Mouse (Mus musculus): ENCODE results near the gene Best1. TPM values are rescaled to one million over a fixed set of nuclear protein-coding genes. Genes with fewer than 3 reads are reported as not detected.
A peak's percentile ranks its signal among the peaks of the same experiment; 100 is the strongest.

Best1 gene
- polyA plus RNA-seq, 1 experiment from 2014 or later = 1.9 TPM

DNA sequence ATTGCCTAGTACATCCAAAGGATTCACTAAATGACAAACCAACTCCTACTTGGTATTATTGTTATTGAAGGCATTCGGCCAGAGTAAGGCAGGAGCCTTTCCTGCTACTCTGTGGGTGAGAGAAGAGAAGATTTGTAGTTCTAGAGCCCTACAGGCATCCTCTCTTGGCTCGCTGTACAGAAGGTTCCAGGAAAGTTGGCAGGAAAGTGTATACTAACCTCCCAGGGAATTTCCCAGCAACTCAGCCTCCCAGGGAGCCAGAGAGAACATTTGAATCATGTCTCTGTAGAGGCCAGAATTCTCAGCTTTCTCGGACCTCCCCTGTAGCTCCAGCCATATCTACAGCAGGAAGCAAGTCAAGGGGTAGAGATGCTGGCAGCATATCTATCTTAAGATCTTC, 54.4 kb downstream of the Best1 start:
- no peak overlapping the region for H3K27ac ChIP-seq (replicated peaks; ENCODE audit: low read depth, low read length)
- no peak overlapping the region for H3K9ac ChIP-seq (replicated peaks; ENCODE audit: low read length)
- no peaks in the 10 kb centered on the region for H3K27me3 ChIP-seq (ENCODE audit: control insufficient read depth, insufficient read depth, low read length)
- H3K4me1 ChIP-seq (ENCODE audit: control insufficient read depth, insufficient read depth, low read length) = no peaks in the 10 kb centered on the region
- no peak overlapping the region for H3K4me3 ChIP-seq (ENCODE audit: low read depth, low read length)
- WGBS = 84% methylated on average over 3 of the region's 3 CpGs
- ATAC-seq (replicated peaks; ENCODE audit: insufficient number of reproducible peaks, low FRiP score, low TSS enrichment, low read depth) = no peak
- no peak for DNase-seq (ENCODE audit: low spot score)
- no peaks in the 10 kb centered on the region for H3K9me3 ChIP-seq (replicated peaks; ENCODE audit: control insufficient read depth, low read length)
- no peaks in the 10 kb centered on the region for H3K36me3 ChIP-seq (replicated peaks; ENCODE audit: control insufficient read depth, insufficient read depth, low read depth, low read length)
- H3K4me2 ChIP-seq (ENCODE audit: low read depth, low read length) = no peak overlapping the region

DNA sequence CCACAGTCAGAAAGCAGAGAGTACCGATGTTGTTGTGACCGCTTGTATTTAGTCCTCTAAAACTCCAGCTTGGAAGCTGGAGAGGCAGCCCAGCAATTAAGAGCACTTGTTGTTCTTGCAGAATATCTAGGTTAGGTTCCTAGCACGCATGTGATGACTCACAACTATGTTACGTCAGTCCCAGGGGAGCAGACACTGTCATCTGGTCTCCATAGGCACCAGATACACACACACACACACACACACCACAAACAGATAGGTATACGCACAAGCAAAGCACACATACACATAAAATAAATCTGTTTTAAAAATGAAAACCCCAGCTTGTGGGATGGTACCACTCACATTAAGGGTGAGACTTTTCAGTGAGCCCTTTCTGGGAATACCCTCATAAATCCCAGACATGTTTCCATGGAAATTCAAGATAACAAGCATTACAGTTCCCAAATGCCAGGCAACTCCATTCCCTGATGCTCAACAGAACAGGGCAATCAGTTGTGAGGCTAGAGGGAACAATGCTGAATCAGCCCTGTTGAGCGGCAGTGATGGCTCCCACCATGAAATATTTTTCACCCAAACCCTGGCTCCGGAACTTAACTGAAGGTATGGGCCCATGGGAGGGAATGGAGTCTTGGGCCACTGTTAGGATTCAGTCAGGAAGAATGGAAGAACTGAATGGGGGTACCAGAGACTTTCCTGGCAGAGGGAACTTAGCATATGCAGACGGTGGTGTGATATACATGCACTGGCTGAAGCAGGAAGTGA, 55.5 kb downstream of the Best1 start:
- H3K4me1 ChIP-seq (ENCODE audit: control insufficient read depth, insufficient read depth, low read length) = no peaks in the 10 kb centered on the region
- H3K27me3 ChIP-seq (ENCODE audit: control insufficient read depth, insufficient read depth, low read length) = no peaks in the 10 kb centered on the region
- no peak overlapping the region for H3K27ac ChIP-seq (replicated peaks; ENCODE audit: low read depth, low read length)
- no peaks in the 10 kb centered on the region for H3K9me3 ChIP-seq (replicated peaks; ENCODE audit: control insufficient read depth, low read length)
- H3K4me2 ChIP-seq (ENCODE audit: low read depth, low read length) = no peak overlapping the region
- H3K9ac ChIP-seq (replicated peaks; ENCODE audit: low read length) = no peak overlapping the region
- H3K4me3 ChIP-seq (ENCODE audit: low read depth, low read length) = no peak overlapping the region
- 88% methylated on average over 8 of the region's 8 CpGs for WGBS
- ATAC-seq (replicated peaks; ENCODE audit: insufficient number of reproducible peaks, low FRiP score, low TSS enrichment, low read depth) (no peak), DNase-seq (ENCODE audit: low spot score) (no peak)
- H3K36me3 ChIP-seq (replicated peaks; ENCODE audit: control insufficient read depth, insufficient read depth, low read depth, low read length) = no peaks in the 10 kb centered on the region

DNA sequence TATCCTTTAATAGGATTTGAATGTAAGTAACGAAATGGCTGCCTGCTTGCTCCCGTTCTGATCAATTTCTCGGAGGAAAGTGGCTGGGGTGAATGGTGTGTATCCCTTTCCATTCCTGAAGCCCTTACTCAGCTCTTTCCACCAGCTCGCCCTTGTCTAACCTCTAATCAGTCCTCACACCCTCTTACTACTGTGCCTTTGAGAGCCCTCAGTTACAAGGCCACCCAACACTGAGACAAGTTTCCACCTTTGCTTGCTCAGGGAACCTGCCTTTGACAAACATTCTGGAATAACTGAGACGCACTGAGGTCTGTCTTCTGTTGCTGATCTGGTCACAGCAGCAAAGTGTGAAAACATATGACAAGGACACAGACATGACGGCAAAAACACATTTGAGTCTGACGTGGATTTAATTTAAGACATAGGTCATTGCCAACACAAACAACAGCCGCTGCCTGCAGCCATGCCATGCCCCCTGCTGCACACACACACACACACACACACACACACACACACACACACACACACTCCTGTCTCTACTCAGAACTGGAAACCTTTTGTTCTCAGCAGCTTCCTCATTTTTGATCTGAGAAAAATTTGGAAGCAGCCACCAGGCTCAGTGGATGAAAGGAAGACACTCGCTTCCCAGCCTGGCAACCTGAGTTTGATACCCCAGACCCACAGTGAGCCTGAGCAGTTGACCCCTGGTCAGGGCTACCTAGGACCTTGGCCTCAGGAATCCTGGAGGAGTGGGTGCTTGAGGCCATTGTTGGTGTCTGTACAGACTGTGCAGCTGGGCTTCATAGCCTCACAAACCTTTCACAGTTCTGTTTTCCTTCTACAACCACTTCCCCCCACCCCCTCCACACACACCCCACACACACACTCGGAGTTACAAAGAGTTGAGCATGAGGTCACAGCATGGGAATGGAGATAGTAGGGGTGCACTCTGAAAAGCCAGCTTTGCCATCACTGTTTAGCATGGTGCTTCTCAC, 58.6 kb downstream of the Best1 start:
- H3K9me3 ChIP-seq (replicated peaks; ENCODE audit: control insufficient read depth, low read length) = no peaks in the 10 kb centered on the region
- 0 out of 2 replicates have a peak, but pooled peaks have one; percentile 14 for ATAC-seq (replicated peaks; ENCODE audit: insufficient number of reproducible peaks, low FRiP score, low TSS enrichment, low read depth)
- 55% methylated on average over 10 of the region's 10 CpGs for WGBS
- H3K27ac ChIP-seq (replicated peaks; ENCODE audit: low read depth, low read length) = no peak overlapping the region
- no peaks in the 10 kb centered on the region for H3K36me3 ChIP-seq (replicated peaks; ENCODE audit: control insufficient read depth, insufficient read depth, low read depth, low read length)
- no peak overlapping the region for H3K4me2 ChIP-seq (ENCODE audit: low read depth, low read length)
- no peaks in the 10 kb centered on the region for H3K4me1 ChIP-seq (ENCODE audit: control insufficient read depth, insufficient read depth, low read length)
- DNase-seq (ENCODE audit: low spot score) = no peak
- H3K4me3 ChIP-seq (ENCODE audit: low read depth, low read length) = no peak overlapping the region
- no peak overlapping the region for H3K9ac ChIP-seq (replicated peaks; ENCODE audit: low read length)
- no peaks in the 10 kb centered on the region for H3K27me3 ChIP-seq (ENCODE audit: control insufficient read depth, insufficient read depth, low read length)

DNA sequence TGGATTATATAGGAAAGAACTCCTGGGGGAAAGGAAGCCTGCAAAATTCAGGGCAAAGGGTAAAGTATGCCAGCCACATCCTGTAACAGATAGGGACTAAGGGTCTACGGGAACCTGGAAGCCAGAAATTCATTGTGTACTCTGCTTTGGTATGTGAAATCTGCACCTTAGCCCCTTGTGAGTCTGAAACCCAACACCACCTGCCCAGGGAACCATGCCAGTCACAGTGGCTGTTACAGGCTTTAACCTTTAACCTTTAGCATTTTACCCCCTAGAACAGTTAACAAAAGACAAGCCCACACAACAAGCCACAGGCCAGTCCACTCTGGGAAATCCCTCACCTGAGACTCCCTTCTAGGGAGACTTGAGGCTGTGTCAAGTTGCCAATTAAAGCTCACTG, 59.6 kb downstream of the Best1 start:
- ATAC-seq (replicated peaks; ENCODE audit: insufficient number of reproducible peaks, low FRiP score, low TSS enrichment, low read depth) = no peak
- no peak overlapping the region for H3K4me2 ChIP-seq (ENCODE audit: low read depth, low read length)
- no peaks in the 10 kb centered on the region for H3K27me3 ChIP-seq (ENCODE audit: control insufficient read depth, insufficient read depth, low read length)
- no peak for DNase-seq (ENCODE audit: low spot score)
- no peak overlapping the region for H3K4me3 ChIP-seq (ENCODE audit: low read depth, low read length)
- WGBS = 16% methylated on average over 1 of the region's 1 CpGs
- H3K9ac ChIP-seq (replicated peaks; ENCODE audit: low read length) = no peak overlapping the region
- no peaks in the 10 kb centered on the region for H3K36me3 ChIP-seq (replicated peaks; ENCODE audit: control insufficient read depth, insufficient read depth, low read depth, low read length)
- no peaks in the 10 kb centered on the region for H3K9me3 ChIP-seq (replicated peaks; ENCODE audit: control insufficient read depth, low read length)
- no peaks in the 10 kb centered on the region for H3K4me1 ChIP-seq (ENCODE audit: control insufficient read depth, insufficient read depth, low read length)
- no peak overlapping the region for H3K27ac ChIP-seq (replicated peaks; ENCODE audit: low read depth, low read length)

DNA sequence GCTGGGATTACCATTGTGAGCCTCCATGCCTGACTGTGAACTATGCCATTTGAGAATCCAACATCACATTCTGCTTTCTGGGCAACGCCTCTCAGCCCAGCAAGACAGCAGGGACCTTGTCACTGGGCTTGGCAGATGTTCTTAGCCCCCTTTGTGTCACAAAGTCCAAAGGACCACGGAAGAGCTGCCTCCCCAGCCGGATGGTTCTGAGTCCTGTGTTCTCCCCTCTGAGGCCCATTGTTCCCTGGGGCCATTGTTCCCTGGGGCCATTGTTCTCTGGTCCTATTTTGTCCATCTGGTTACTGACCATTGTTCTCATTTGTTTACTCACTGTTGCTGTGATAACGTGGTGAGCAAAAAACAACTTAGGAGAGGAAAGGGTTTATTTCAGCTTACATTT, 60.5 kb downstream of the Best1 start:
- DNase-seq (ENCODE audit: low spot score) (no peak), ATAC-seq (replicated peaks; ENCODE audit: insufficient number of reproducible peaks, low FRiP score, low TSS enrichment, low read depth) (no peak)
- H3K27me3 ChIP-seq (ENCODE audit: control insufficient read depth, insufficient read depth, low read length) = no peaks in the 10 kb centered on the region
- H3K4me2 ChIP-seq (ENCODE audit: low read depth, low read length) = no peak overlapping the region
- H3K36me3 ChIP-seq (replicated peaks; ENCODE audit: control insufficient read depth, insufficient read depth, low read depth, low read length) = no peaks in the 10 kb centered on the region
- WGBS = 17% methylated on average over 4 of the region's 4 CpGs
- H3K9ac ChIP-seq (replicated peaks; ENCODE audit: low read length) = no peak overlapping the region
- H3K9me3 ChIP-seq (replicated peaks; ENCODE audit: control insufficient read depth, low read length) = no peaks in the 10 kb centered on the region
- no peaks in the 10 kb centered on the region for H3K4me1 ChIP-seq (ENCODE audit: control insufficient read depth, insufficient read depth, low read length)
- H3K4me3 ChIP-seq (ENCODE audit: low read depth, low read length) = no peak overlapping the region
- H3K27ac ChIP-seq (replicated peaks; ENCODE audit: low read depth, low read length) = no peak overlapping the region

DNA sequence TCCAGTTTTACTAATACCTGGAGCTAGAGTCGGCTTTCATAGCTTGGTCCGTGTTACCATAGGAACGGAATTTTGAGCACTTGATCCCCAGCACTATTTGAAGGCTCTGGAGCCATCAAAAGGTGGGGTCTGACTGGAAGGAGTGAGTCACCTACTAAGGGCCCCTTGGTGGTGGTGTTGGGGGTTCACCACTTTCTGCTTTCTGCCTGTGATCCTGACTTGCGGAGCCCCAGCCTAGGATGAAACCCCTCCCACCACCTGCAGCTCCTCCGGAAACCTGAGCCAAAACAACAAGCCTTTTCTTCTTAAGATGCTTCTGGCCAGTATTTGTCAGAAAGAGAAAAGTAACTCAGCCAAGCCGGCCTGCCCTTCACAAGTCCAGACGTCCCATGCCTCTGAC, 61.6 kb downstream of the Best1 start:
- no peak overlapping the region for H3K4me2 ChIP-seq (ENCODE audit: low read depth, low read length)
- no peak overlapping the region for H3K9ac ChIP-seq (replicated peaks; ENCODE audit: low read length)
- no peaks in the 10 kb centered on the region for H3K9me3 ChIP-seq (replicated peaks; ENCODE audit: control insufficient read depth, low read length)
- H3K36me3 ChIP-seq (replicated peaks; ENCODE audit: control insufficient read depth, insufficient read depth, low read depth, low read length) = no peaks in the 10 kb centered on the region
- ATAC-seq (replicated peaks; ENCODE audit: insufficient number of reproducible peaks, low FRiP score, low TSS enrichment, low read depth) (no peak), DNase-seq (ENCODE audit: low spot score) (no peak)
- 45% methylated on average over 7 of the region's 7 CpGs for WGBS
- H3K27me3 ChIP-seq (ENCODE audit: control insufficient read depth, insufficient read depth, low read length) = no peaks in the 10 kb centered on the region
- no peaks in the 10 kb centered on the region for H3K4me1 ChIP-seq (ENCODE audit: control insufficient read depth, insufficient read depth, low read length)
- H3K27ac ChIP-seq (replicated peaks; ENCODE audit: low read depth, low read length) = no peak overlapping the region
- H3K4me3 ChIP-seq (ENCODE audit: low read depth, low read length) = no peak overlapping the region

DNA sequence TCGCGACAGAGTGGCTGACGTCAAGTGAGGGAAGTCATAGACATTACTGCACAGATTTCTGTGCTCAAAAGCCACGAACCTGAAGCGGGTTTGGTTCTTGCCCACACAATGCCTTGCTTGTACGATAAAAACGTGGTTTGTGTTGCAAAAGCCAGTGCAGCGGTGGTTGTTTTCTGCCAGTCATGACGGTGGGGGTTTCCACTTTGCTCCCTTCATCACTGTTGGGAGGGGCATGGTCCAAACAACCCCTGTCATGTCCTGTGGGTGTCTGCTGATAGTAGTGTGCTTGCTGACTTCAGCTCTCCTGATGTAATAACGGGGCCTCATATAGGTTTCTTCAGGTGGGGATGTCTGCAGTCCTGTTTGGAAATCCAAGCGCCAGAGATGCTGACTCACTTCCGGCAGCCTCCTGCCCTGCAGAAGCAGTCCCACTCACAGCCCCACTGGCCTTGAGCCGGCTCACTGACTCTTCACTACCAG, 62.6 kb downstream of the Best1 start:
- Histone ChIP-seq H3K9me3 (replicated peaks; ENCODE audit: control insufficient read depth, low read length) (no peaks in the 10 kb centered on the region), H3K36me3 (replicated peaks; ENCODE audit: control insufficient read depth, insufficient read depth, low read depth, low read length) (no peaks in the 10 kb centered on the region), H3K9ac (replicated peaks; ENCODE audit: low read length) (no peak overlapping the region), H3K4me2 (ENCODE audit: low read depth, low read length) (no peak overlapping the region), H3K4me3 (ENCODE audit: low read depth, low read length) (no peak overlapping the region), H3K27me3 (ENCODE audit: control insufficient read depth, insufficient read depth, low read length) (no peaks in the 10 kb centered on the region), H3K27ac (replicated peaks; ENCODE audit: low read depth, low read length) (no peak overlapping the region), H3K4me1 (ENCODE audit: control insufficient read depth, insufficient read depth, low read length) (no peaks in the 10 kb centered on the region)
- no peak for DNase-seq (ENCODE audit: low spot score)
- ATAC-seq (replicated peaks; ENCODE audit: insufficient number of reproducible peaks, low FRiP score, low TSS enrichment, low read depth) = no peak
- 77% methylated on average over 13 of the region's 13 CpGs for WGBS

All from embryonic facial prominence, embryonic 11.5 days (tissue).